Mouse (Mus musculus): Measurements from ENCODE around the gene Acot12.

- TF ChIP-seq GATA1 (IDR thresholded peaks at IDR 0.05; ENCODE audit: borderline replicate concordance, low read length) (no peak), FLI1 (IDR thresholded peaks at IDR 0.05; ENCODE audit: low read length) (no peak)
Observed at GRCm38 (mm10) chr13:91737191-91737590, 4.1 kb upstream of the Acot12 start.
